Mouse (Mus musculus): ENCODE data around the gene Dnajc5.

Dnajc5 gene

DNA sequence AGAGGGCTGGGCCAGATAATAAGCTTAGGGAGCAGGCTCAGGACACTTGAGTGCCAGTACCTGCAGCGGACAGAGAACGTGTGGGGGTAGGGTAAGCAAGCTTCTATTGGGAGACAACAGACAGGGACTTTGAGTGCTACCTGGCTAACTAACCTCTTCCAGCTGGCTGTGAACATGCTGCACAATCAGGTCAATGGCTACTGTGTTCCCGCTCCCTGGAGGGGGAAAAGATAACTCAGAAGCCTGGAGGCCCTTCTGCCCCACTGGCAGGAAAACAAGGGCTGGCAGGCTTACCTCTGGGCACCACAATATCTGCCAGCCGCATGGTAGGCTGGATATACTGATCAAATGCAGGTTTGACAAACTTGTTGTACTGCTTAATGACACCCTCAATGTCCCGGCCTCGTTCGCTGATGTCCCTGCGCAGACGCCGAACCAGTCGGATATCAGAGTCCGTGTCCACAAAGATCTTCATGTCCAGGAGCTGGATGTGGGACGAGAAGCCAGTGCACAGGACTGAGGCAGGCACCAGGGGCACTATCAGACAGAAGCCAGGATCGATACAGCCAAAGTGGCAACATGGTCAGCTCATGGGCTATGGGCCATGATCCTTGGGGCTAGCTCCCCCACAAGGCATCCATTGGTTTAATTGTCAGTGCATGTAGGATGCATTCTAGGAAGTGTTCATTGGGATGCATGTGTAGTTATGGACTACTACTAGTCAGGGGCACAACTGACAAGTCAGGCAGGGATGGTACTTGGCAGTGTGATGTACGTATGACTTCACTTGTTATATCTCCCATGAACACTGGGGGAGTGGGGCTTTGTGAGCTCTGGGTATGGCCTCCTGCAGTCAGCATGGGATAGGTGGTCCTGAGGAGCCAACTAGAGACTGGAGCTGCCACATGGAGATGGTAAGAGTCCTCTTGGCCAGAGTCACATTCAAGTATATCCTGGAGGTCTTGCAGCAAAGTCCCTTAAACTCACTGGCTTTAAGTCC lies 52.9 kb downstream of the Dnajc5 start:
- DNase-seq (ENCODE audit: low spot score), result no peak

DNA sequence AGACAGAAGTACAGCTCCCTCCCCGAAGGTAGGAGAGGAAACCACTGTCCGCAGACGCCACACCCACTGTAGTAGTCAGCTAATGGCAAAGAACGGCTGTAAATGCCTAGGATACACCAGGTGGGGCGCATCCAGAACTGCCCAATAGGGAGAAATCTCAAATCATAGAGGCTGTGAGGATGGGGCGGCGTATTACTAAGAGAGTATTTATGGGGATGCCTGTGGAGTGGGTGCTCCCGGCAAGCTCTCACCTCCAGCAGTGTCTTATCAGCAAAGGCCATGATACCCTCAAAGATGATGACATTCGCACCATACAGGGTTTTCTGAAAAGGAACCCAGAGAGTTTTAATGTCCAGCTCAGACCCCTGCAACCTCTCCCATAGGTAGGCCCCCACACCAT lies 53.7 kb downstream of the Dnajc5 start:
- no peak for DNase-seq (ENCODE audit: low spot score)

DNA sequence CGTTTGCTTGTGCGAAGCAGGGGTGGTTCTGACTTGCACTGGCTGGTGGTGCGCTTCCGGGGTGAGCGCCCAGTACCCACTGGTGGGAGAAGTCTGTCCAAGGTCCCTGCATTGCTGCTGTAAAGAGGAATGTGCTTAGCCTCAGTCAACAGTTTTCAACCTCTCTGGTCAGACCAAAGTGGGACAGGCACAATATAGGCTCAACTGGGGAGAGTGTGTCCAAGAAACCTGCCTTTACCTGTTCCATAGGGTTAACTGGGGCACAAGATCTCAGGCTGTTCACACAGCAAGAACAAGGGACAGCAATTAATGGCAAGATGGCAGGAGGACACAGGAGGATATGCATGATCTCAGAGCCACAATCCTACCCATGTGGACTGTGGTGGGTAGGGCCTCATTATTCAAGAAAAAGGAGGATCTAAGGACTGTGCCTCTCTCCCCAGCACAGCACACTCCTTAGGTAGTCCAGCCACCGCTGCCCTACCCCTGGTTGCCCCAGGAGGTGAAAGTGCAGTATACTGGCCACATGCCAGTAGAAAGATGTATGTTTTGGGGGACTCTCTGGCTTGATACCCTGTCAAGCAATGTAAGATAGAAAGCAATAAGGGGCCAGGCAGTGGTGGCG lies 54.7 kb downstream of the Dnajc5 start:
- no peak for DNase-seq (ENCODE audit: low spot score)

DNA sequence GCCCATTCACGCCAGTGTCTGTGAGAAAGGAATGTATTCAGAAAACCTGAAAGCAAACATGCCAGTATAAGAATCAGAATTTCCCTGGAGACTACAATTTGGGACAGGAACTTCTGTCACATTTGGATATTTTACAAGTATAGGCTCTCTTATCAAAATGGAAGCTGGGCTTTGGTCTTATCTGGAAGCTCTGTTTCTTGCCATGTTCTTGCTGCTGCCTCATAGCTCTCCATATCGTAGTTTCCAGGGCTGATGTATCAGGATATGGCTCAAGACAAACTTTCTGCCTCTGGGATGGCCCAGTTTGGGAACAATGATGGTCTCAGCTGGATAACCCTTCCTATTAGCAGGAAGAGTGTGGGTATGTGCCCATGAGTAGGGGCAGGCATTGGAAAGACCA lies 56.3 kb downstream of the Dnajc5 start:
- no peak for DNase-seq (ENCODE audit: low spot score)

DNA sequence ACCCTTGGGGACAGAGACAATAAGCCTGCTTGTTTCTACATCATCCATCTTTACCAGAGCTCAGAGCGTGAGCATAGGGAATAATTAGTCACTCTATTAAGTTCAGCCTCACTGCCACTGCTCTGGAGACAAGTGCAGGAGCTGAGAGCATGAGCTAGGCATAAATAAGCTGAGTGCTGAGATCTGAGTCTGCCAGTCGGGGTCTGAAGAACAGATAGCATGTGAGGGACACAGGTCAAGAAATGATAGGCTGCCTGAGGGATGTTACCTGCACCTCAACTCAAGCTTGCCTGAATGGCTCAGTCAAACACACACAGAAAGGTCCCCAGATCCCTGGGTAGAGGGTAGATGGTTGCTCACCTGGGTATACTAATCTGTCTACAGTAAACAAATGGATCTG lies 56.8 kb downstream of the Dnajc5 start:
- no peak for DNase-seq (ENCODE audit: low spot score)

DNA sequence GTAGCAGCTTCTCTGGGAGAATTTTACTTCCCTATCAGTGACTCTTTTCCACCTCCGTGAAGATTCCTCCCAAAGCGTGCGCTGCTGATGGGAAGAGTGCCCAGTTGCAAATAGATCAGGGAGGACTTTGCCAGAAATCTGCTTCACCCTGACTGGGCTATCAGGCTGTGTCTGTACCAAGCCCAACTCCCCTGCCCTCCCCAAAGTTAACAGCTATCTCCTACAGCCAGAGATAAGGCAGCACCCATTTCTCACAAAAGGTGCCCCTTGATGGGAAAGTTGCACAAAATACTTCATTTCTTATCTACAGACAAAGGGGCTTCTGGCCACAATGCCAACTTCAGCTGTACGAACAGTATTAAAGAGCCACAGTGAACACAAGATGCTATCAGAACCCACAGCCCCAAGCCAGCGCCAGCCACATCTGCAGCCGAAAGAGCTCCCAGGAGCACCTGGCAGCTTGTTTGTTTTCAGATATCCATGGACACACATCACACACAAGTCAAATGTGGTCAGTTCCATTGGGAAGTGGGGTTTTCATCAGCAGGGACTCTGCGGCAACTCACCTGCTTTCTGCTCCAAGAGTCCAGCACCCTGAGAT lies 57.8 kb downstream of the Dnajc5 start:
- no peak for DNase-seq (ENCODE audit: low spot score)

DNA sequence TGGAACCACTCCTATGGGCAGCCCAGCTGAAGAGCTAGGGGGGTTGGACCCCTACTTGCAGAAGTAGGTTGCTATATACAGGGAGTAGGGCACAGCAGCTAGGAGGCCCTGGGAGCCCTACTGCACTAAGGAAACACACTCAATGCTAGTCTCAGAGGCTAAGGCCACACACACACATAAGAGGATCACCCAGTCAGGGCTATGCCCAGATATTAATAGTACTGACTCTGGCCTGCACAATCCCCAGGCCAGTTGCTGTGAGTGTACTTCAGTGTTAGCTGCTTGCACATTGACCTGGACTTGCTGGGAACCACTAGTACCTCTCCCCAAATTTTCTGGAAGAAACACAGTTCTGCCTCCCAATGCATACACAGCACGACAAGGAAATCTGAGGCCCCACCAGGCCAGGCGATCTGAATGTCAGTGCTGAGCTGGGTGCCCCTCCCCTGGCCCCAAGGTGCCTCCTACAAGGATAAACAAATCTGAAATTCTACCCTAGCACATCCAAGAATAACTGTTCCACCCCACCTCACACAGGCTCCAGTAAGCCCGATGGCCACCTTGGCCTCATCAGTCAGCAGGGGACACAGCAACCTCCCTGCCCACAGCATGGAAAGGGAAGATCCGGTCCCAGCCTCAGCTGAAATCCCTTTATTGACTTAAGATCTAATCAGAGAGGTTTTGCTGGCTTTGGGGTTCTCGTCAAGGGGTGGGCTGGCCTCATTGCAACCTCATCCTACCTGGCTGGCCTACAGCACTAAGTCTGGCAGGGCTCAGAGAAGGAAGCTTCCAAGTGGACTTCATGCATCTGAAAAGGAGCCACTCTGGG lies 58.7 kb downstream of the Dnajc5 start:
- no peak for DNase-seq (ENCODE audit: low spot score)

DNA sequence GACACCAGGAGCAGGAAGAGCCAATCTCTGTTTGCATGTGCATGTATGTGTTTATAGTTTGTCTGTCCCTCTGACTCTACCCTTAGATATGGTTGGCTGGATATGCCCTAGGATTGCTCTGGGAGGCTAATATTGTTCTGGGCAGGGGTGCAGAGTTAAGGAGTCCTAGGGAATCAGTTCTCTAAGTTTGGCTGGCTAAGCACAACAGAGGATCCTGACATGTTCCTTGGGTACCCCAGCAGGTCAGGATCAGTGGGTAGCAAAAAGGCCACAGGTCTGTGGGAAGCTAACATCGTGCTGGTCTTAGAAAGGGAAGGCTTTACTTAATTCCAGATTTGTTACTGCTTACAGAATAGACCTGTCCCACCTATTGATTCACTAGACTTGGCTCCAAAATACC lies 59.4 kb downstream of the Dnajc5 start:
- no peak for DNase-seq (ENCODE audit: low spot score)

DNA sequence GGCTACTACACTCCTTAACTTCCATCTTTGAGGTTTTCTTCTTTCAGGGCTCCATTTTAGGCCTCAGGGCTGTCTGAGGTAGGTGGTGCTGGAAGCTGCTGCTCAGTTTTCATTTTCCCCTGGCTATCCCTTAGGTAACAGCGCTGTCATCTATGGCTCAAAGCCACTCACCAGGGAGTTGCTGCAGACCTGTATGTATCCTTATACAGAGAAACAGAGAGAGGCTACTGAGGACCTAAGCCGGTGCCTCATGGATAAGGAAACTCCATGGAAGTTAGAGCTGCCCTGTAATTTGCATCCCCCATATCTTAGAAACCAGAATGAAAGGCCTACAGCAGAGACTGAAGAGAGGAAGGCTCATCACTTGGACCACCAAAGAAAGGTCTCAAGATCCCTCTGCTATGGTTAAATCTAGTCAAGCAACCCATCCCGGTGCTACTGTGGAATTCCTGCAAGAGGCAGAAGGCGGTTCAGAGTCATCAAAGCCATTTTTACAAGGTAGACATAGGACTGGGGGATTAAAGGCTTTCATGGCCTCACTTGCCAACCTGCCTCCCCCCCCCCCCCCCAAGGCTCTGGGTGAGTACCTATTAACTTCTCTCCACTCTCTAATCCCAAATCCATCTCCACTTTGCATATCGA lies 60.0 kb downstream of the Dnajc5 start:
- DNase-seq (ENCODE audit: low spot score), result no peak

DNA sequence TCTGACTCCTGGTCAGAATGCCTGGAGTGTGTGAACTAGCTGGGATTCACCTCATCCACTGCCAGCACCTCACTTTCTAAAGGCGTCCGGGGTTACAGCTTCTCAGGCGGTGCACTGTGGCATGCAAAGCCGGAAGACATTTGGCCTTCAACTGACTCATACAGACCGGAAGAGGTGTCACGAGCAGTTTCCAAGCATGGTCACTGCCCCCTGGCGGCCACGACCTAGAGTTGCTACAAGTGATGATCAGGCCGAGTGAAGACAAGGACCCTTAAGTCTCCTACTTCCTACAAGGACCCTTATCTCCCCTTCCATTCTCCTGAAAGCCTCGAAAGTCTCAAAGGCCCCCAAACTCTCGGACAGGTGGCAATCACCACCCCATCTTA lies 60.7 kb downstream of the Dnajc5 start:
- peak; percentile 73 for DNase-seq (ENCODE audit: low spot score)

DNA sequence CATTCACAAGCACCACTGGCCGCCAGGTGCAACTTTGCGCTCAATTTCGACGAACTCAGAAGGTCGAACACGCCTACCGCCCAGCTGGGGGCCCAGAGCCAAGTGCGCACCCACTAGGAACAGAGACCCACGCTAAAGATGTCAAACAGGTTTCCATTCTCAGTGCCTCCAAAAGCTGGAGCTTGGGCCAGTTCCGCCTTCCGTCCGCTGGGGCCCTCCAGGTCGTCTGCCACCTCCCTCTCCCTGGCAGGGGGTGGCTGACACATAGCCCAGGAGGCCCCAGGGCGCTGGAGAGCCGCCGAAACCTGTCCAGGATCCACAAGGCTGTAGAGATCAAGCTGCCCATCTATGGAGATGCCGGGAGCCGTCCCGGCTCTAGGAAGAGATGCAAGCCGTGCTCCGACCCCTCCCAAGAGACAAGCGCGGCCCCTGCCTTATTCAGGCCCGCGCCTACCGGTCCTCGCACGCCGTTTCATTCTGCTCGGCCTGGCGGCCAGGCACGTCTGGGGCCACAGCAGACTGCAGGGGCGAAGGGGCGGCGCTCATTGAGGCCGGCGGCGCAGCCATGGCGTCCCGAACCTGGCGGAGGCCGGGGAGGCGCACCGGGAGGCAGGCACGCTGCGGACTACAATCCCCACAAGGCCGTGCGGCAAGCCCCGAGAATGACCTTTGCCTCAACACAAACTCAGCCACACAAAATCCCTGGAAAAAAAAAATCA lies 61.3 kb downstream of the Dnajc5 start:
- DNase-seq (ENCODE audit: low spot score), result peak; percentile 71

DNA sequence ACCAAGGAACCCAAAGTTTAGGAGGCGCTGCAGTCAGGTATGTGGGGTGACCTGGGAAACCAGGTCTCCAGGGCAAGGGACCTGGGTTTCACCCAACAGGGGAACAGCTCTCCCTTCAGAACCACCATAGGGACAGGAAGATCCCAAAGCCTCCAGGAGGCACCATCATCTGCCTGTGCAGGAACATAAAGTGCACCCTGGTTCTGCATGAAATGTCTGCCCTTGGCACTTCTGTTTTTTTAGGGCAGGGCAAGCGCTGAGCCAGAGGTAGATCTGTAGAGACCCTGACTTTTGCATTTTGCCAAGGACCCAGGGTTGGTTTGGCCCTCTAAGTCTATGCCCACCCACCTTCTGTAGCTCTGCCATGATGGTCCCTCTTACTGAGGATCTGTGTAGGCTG lies 62.1 kb downstream of the Dnajc5 start:
- DNase-seq (ENCODE audit: low spot score), result no peak

DNA sequence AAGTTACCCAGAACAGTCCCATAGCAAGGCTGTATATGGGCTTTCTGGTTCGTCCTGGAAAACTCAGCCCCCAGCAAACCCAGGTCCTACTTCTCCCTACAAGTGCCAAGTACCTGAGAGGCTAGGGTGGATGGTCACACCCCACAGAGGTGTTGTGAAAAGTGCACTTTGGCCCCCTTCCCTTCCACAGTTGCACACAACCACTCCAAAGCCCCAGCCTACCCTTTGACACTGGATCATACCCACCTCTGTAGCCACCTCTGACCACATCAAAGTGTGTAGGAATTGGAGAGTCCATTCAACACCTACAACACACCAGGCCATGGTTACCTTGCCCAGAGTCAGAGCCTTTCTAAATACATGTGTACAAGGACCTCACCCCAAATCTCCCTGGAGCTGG lies 62.7 kb downstream of the Dnajc5 start:
- no peak for DNase-seq (ENCODE audit: low spot score)

DNA sequence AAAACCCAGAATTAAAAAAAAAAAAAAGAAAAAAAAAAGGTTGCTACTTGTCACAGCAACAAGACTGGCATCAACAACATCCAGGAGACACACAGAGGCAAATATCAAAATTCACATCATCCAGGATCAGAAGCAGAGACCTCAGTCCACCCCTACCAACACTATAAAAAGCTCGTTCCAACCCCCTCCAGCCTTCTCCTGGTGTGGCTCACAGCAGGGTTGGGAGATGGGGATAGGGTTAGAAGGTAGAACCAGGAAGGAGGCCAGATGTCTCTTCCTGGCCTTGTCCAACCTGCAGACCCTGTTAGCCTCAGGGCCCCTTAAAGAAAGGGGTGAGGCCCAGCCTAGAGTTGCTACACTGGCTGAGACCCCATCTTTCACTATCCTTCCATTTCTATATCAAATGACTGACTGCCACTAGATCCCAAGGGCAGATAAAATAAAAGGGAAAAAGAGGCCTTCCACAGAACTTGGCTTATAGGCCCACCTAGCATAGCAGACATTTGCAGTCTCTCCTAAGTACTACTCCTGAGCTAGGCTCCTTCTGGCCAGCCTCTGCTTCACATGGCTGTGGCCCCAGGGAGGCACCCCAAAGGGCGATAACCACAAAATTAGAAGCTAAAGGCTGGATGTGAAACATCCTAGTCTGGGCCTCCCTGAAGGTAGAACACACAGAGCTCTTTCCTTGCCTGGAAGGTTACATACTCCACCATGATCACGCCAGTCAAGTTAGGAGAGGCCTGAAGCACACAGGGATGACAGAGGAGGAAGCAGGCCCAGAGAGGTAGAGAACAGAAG lies 63.4 kb downstream of the Dnajc5 start:
- DNase-seq (ENCODE audit: low spot score), result no peak

DNA sequence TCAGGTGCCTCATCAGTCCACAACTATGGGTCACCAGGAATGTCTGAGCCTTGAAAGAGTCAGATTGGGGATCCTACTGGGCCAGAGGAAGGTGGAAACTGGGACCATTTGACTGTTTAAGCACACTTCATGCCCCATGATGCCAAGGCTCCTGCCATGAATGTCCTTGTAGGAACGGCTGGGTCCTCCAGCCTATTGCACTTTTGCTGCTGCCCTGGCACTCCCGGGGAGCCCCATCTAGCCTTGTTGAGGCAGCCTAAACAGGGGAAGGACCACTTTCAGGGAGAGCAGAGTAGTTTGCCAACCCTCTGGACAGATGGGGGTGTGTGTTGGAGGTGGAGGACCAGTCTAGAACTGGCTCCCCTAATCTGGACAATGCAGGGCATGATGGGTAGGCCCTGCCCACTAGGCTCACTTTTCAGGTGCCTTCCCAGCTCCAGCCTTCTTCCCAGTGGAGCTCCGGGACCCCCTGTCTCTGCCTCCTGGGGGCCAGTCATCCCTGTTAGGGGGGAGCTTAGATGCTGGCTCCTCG lies 64.2 kb downstream of the Dnajc5 start, which contains the start of gene Uckl1:
Gene Uckl1, minus strand, starts transcription at position 482 of the 532 bp plus-strand sequence.
- DNase-seq (ENCODE audit: low spot score), result no peak

DNA sequence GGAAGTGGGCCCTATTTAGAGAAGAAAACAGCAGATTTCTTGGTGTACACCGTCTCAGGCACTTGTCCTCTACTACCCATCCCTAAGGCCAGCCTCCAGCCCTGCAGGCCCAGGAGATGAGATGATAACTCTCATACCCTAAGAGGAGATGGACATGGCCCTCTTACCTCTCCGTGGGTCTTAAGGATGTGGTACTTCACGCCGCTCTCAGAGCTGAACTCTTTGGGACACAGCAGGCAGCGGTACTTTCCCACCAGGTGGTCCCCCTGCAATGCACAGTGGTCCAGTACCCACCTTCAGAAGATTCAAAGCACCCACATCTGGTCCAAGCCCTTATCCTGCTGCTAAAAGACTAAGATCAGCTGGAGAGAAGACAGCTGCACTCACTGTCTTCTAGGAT lies 65.2 kb downstream of the Dnajc5 start:
- DNase-seq (ENCODE audit: low spot score), result no peak

DNA sequence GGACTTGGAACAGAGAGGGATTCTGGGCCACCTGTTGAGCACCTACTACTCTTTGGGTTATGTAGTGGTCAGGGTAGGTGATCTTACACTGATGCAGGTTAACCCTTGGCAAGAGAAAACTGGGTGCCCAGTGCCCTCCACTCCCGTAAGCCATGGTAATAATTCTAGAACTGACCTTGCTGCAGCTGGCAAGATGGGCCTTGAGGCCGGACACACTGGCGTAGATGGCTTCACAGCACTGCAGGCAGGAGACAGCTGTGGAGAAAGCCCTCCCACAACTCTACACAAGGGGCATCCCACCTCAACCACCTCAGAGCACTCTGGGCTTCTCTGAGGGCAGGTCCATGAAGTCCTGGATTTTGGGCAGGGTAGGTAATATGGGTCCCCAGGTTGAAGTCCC lies 65.8 kb downstream of the Dnajc5 start:
- DNase-seq (ENCODE audit: low spot score), result no peak

DNA sequence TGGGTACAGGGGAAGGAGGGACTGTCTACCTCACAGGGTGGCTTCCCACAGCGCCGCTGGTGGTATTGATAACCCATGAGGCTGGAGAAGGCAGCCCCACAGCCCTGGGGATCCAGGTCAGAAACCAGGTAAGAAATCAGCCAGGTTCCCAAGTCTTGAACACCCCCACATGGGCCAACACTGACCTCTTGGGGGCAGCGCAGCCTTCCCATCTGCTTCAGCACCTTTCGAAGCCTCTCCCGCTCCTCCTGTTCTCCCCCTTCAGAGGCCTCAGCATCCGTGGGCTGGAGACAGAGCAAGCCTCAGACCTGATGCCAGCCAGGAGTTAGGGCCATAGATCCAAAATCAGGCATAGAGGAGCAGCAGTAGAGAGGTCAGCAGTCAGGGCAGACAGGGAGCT lies 67.5 kb downstream of the Dnajc5 start:
- no peak for DNase-seq (ENCODE audit: low spot score)

DNA sequence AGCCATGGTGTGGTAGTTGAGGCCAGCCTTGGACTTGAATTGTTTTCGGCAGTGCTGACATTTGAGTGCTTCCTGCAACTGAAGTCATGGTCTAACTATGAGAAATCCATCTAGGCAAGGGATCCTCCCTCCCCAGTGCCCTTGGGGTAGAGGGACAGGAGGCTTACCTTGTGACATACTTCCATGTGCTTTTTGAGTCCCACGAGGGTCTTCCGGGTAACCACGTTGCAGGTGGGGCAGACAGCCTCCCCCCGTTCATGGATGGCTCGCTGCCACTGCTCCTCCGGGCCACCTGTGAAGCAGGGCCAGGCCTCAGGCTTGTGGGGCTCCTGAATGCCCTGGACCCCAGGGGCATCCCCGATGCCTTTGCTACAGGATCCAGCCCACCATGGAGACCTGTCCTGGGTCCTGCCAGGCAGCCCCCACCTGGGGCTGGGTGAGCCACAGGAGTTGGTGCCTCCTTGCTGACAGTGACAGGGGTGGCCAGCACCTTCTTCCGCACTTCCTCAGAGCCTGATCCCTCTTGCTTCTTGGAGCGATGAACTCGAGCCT lies 68.0 kb downstream of the Dnajc5 start:
- DNase-seq (ENCODE audit: low spot score), result no peak

Measured in ovary, postnatal 14 days (tissue).